Mouse (Mus musculus) layer of hippocampus, adult 9-11 months (tissue): ENCODE results near the gene Pyroxd2.
"Not testable (repeated sequence)": the region's sequence is repeated elsewhere in the genome, so short reads cannot be mapped to it uniquely, and the experiment has no call there.

Source experiments
- DNase-seq: peaks from one replicate; pipeline ENCODE4 v3.0.0; 2022

Pyroxd2 gene

GRCm38 (mm10) chr19:42752363-42752931 is at the start of gene Pyroxd2:
TSS of gene Pyroxd2 (minus strand) at chr19:42752775.
- peak; percentile 66 for DNase-seq

GRCm38 (mm10) chr19:42797866-42798265 is 45.3 kb upstream of the Pyroxd2 start:
- DNase-seq, result no peak

- DNase-seq, result no peak
Measured at GRCm38 (mm10) chr19:42795801-42796200, 43.2 kb upstream of the Pyroxd2 start.

DNA sequence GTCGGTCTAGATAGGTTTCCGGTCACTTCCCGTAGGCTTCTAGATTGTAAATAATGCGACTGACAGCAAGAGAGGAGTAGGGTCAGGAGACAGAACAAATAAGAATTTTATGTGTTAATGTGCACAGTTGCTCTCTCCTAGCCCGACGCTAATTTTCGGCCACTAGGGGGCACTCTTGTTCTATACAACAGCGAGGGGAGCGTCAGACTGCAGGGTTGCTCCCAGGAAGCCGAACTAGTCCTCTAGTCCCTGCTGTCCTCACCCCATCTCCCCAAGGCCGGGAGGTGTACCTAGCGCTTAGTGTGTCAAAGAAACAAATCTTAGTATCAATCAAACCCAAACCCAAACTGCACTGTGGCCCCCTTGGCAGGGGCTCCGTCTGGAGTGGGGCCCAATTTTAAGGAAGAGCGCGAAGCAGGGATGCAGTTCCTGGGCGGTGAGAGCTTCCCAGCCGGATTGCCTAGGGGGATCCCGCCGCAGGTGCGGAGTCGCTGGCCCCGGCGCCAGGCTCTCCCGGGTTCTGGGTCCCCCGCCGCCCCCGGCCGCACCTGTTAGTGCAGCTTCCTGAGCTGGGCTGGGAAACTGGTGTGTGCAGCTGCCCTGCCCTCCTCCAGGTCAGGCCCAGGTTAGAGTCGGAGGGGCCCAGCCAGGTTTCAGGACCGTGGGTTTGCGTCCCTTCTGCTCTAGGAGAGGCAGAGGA is 42.5 kb upstream of the Pyroxd2 start:
- DNase-seq, result peak; percentile 83

- no peak for DNase-seq
Measured at GRCm38 (mm10) chr19:42788311-42788710, 35.7 kb upstream of the Pyroxd2 start.

GRCm38 (mm10) chr19:42785562-42786220 is 33.1 kb upstream of the Pyroxd2 start:
- no peak for DNase-seq

DNA sequence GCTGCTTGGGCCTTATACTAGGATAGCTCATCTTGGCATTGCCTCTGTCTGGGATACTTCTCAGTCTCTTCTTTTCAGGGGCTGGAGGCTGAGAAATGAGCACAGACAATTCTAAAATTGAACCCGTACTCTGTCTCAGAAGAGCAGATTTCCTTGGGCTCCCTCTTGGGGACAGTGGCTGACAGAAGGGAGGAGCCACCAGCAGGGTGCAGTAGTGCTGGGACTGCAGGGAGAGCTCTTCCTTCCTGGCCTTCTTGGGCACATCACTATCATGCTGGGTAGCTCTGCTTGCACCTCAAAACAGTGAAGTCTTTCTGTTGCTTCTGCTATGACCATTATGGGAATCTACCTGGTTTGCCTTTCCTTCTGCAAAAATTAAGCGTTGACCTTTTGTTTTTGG is 32.6 kb upstream of the Pyroxd2 start:
- DNase-seq, result no peak

GRCm38 (mm10) chr19:42780156-42780538 is 27.6 kb upstream of the Pyroxd2 start:
- DNase-seq, result not testable (repeated sequence)

GRCm38 (mm10) chr19:42779531-42780155 is 27.1 kb upstream of the Pyroxd2 start, which contains the start of gene Hps1:
TSS of gene Hps1 (minus strand) at chr19:42779978.
- DNase-seq, result peak; percentile 94

DNA sequence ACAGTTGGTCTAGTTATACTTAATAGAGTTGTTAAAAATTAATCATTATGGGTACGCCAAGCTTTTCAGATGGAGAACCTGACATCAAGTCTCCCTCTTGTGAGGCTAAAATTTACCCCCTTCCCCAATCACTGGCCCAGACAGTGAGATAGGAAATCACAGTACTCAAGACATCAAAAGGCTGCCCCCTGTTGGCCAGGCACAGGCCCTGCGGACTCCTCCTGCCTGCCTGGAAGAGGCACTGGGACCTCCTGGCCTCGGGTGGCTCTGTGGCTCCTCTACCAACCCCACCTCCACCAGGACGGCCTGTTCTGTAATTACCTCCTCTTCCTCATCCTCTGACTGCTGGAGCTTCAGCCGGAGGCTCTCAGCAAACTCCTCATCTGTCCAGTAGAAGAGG is 25.2 kb upstream of the Pyroxd2 start:
- DNase-seq, result peak; percentile 31

DNA sequence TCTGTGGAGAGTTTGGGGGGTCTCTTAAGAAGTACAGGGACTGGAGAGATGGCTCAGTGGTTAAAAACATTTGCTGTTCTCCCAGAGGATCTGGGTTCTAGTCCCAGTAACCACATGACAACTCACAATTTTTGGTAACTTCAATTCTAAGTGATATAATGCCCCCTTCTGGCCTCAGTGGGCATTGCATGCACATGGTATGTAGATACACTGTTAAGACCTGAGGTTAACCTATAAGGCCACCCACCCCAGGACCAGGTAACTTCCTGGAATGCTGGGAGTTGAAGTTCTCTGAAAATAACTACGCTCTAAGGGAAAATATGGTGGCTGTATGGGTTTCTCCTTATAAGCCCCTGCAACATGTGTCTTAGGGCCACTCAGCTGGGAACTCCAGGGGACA is 24.2 kb upstream of the Pyroxd2 start:
- DNase-seq, result no peak

GRCm38 (mm10) chr19:42770141-42770872 is 17.7 kb upstream of the Pyroxd2 start:
- no peak for DNase-seq

GRCm38 (mm10) chr19:42769648-42770047 is 17.1 kb upstream of the Pyroxd2 start:
- no peak for DNase-seq

- no peak for DNase-seq
Measured at GRCm38 (mm10) chr19:42767361-42767760, 14.8 kb upstream of the Pyroxd2 start.

- no peak for DNase-seq
Measured at GRCm38 (mm10) chr19:42764398-42764797, 11.8 kb upstream of the Pyroxd2 start.

GRCm38 (mm10) chr19:42756671-42757070 is 4.1 kb upstream of the Pyroxd2 start:
- DNase-seq, result no peak

- DNase-seq, result peak; percentile 23
Measured at GRCm38 (mm10) chr19:42755148-42755870, 2.7 kb upstream of the Pyroxd2 start.

DNA sequence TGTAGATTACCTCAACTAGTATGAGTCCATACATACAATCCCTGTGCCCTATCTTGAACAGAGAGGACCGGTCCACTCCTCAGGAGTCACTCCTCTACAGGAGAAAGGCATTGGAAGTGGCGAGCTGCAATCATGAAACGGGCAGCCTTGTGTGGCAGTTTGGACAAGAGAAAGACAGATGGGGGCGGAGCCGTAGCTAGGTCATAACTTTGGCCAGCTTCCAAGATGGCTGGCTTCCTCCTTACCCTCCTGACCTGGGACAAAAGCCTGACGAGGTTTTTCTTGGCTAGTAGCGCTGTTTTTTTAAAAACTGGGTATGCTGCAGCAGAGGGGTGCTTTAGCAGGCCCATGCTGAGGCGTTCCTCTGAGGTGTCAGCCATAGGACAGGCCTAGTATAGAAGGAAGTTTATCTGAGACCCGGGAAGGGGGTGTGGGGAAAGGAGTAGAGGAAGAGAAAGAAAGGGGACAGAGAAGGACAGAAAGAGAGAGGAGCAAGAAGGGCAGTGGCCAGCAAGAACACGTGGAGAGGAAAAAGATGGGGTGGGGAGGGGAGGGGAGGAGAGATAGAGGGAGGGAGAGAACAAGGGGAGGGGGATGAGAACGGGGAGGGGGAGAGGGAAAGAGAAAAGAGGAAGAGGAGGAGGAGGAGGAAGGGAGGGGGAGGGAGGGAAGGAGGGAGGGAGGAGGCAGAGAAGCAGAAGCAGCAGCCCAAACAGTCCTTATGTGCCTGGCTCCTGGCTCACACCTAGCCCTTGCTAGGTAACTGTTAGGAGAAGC is 754 bp upstream of the Pyroxd2 start:
- DNase-seq, result peak; percentile 57

- DNase-seq, result no peak
Measured at GRCm38 (mm10) chr19:42750196-42750595, 2.4 kb downstream of the Pyroxd2 start.

- DNase-seq, result no peak
Measured at GRCm38 (mm10) chr19:42746702-42747101, 5.9 kb downstream of the Pyroxd2 start.

DNA sequence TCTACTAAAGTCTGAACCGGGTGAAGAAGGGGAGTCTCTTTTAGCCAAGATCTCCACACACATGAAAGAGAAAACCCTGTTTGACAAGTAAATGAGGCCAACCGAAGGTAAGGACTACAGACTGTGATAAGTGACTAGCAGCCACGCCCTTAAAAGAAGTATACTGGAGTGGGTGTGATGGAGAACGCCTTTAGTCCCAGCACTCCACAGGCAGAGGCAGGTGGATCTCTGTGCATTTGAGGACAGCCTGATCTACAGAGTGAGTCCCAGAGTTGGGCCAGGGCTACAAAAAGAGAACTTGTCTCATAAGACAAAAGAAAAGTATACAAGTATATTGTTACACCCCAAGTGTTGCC is 6.7 kb downstream of the Pyroxd2 start:
- no peak for DNase-seq
